Mouse (Mus musculus) G1E-ER4 (cell line): ENCODE results near the gene Rgl2. TPM values are rescaled to one million over a fixed set of nuclear protein-coding genes. Genes with fewer than 3 reads are reported as not detected.

Experiments used
- GATA1 ChIP-seq: IDR thresholded peaks from one replicate; pipeline ENCODE4 v1.8.0; 2012; ENCODE audit warnings: low read length, inconsistent platforms
- polyA plus RNA-seq: library from polyadenylated mRNA; stranded (reverse); fragments of >175 nt; gene quantifications from 2 replicates; pipeline ENCODE4 v1.2.3, GENCODE M21; 2012

The Rgl2 gene
- polyA plus RNA-seq, 1 experiment, result 127 TPM

DNA sequence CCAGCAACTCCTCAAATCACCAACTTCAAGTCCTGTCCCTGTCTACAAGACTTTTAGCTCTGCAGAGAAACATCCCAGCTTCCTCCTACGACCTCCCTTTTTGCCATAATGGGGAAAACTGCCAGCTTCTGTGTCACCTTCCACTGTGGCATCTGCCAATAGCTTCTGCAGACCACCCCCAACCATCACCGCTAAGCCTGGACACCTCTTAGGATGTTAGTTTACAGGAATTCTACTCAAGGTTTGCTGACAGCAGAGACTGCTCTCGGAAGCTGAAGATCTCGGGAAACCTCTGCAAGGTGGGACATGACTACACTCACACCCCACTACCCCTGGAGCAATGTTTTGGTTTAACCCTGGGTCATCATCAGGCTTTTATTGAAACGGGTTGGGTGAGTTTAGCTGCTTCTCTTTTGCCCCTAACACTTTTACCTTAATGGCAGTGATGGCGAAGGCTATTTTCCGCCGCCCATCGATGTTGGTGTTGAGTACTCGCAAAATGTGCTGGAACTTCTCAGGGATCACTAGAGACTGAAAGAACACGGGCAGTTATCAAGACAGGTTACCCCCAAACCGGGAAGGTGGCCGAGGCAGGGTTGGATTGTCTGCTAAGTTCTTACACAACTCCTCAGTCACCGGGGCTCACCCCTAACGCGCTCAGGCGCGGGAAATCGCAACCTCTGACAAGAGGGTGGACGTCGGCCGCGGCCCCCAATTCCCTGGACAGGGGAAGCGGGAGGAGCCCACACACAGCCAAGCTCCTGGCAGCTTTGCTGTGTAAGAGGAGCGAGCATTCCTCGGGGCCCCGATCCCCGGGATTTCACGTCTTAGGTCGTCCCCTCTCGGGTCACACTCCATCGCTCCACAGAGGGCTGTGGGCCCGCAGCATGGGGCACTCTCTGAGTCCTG, 25.6 kb downstream of the Rgl2 start:
- no peak for TF ChIP-seq GATA1

GRCm38 (mm10) chr17:33955555-33956214, 26.3 kb downstream of the Rgl2 start, which contains the start of the genes Vps52 and Rps18:
Vps52 (plus strand) TSS chr17:33955812.
Rps18 (minus strand) TSS chr17:33956001.
- TF ChIP-seq GATA1, result no peak

GRCm38 (mm10) chr17:33956336-33956735, 27.0 kb downstream of the Rgl2 start:
- no peak for TF ChIP-seq GATA1

DNA sequence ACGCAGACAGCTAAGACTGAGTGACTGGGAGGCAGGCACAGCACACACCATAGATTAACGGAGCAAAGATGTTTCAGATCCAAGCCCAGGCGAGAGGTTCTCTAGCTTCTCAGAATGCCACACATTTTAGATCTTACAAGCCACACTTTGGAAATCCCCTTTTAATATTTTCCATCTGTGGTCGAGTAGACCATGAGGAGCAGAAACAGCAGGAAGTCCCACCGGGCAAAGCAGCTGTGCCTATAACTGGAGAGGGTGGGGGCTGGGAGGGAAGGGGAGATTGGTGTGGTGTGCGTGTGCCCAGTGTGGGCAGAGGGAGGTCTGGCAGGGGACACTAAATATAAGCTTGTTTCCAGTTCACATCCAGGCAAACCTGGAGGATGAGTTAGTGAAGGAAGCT, 28.1 kb downstream of the Rgl2 start:
- no peak for TF ChIP-seq GATA1

DNA sequence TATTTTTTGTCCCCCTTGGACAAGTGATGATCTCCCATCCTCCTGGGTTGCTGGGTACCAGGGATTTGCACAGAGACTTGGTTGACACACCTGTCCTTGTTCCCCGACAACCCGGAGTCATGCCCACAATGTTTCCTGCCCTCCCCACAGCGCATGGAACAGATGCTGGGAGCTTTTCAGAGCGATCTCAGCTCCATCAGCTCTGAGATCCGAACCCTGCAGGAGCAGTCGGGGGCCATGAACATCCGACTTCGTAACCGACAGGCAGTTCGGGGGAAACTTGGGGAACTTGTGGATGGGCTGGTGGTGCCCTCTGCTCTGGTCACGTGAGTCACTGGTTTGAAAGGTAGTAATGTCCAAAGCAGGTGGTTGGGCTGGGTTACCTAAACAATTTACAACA, 29.1 kb downstream of the Rgl2 start:
- no peak for TF ChIP-seq GATA1

GRCm38 (mm10) chr17:33959135-33959534, 29.8 kb downstream of the Rgl2 start:
- no peak for TF ChIP-seq GATA1

- TF ChIP-seq GATA1, result no peak
Measured at GRCm38 (mm10) chr17:33959948-33960347, 30.6 kb downstream of the Rgl2 start.

GRCm38 (mm10) chr17:33962876-33963275, 33.5 kb downstream of the Rgl2 start:
- no peak for TF ChIP-seq GATA1

DNA sequence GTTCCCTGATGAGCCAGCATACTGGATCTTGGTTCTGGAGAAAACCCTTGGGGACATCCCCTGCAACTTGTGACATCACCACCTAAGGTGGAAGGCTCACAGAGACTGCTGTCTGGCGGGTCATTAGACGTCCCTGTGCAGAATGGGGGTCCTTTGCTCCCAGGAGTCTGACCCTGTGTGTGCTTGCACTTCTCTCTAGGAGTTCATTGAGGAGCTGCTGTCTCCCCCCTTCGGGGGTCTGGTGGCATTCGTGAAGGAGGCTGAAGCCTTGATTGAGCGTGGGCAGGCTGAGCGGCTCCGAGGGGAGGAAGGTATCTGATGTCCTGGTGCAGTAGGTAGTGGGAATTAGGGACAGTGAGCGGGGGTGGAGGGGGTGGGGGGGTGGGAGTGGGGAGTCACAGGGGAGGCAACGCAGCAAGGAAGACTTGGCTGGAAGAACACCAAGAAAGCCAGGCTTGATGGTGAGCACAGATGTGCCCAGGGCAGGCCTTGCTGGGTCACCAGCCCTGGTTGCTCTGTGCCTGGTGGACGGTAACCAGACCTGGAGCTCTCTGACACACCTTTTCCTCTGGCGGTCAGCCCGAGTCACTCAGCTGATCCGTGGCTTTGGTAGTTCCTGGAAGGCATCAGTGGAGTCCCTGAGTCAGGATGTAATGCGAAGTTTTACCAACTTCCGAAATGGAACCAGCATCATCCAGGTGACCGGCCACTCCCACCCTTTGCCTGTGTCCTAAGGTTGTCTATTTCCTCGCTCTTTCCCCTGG, 35.9 kb downstream of the Rgl2 start:
- TF ChIP-seq GATA1, result no peak

DNA sequence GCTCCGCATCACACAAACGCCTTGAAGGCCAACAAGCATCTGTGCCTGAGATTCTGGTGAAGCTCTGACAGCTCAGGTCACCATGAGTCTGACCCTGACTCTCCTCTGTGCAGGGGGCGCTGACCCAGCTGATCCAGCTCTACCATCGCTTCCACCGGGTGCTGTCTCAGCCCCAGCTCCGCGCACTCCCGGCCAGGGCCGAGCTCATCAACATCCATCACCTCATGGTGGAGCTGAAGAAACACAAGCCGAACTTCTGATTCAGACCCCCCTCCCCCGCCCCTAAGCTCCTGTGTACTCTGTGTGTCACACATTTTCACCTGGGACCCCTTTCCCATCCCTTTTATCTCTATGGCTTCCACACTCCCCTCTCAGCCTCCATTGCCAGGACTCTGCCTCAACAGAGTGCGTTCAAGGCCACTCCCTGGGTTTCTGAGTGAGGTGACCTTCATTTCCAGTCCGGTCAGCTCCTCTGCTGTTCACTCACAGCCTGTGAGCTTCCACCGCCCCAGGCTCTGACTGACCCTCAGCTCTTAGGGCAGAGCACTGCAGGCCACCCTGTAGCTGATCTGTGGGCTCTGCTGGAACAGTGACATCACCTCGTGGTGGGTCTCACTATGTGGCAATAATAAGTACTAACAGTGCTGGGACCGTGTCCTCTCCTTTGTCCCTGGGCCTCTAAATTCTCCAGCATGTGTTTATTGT, 36.7 kb downstream of the Rgl2 start:
- TF ChIP-seq GATA1, result no peak

DNA sequence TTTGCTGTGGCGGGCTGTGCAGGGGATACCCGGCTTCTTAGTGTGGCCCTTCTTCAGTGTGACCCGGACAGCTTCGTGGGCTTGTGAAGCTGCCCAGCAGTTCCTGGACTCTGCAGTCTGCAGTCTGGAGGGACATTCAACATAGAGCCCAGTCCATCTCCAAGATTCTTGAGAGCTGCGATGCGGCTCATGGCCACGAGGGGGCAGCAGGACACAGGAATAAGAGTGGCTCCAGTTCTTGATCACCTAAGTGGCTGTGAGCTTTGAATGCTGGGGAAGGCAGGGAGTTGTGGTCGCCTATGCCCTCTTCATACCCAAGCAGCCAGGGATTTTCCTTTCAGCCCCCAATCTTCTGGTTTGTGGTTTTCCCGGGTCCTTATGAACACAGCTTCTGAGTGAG, 39.1 kb downstream of the Rgl2 start:
- no peak for TF ChIP-seq GATA1

GRCm38 (mm10) chr17:33968927-33969326, 39.6 kb downstream of the Rgl2 start:
- TF ChIP-seq GATA1, result no peak

- TF ChIP-seq GATA1, result no peak
Measured at GRCm38 (mm10) chr17:33969394-33969793, 40.1 kb downstream of the Rgl2 start.

DNA sequence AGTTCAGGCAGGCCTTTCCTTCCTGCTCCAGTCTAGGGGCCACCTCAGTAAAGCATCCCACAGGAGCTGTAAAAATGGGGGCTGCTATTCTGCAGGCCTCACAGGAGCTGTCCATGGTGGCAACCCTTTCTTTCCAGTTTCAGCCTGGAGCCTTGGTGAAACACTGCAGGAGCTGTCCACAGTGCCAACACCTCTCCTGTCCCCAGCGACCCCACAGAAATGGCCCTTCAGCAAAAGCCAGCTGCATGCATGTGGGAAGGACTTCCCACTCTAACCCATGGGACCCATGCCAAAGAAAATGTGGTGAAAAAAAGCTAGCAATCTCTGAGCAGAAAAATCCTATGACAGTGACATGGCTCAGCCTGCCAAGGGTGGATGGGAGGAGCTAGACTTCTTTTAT, 43.3 kb downstream of the Rgl2 start:
- TF ChIP-seq GATA1, result no peak

DNA sequence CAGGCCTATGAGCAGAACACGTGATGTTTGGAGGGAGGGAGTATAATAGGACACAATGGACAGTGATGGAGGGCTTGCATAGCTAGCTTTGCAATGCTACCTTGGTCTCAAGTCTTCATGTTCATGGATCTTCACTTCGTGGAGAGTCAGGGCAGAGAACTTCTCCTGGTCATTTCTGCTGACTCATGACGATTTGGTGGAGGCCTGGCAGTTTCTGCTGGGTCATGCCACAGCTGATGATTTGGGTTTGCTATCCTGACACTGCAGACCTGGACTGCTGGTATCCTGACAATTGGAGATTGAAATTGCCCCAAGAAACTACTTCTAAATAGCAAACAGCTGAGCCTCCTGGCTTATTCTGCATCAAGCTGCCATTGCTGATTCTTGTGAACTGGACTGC, 44.2 kb downstream of the Rgl2 start:
- TF ChIP-seq GATA1, result no peak
